Mouse (Mus musculus): ENCODE measurements at regions not wholly inside any gene's neighbourhood (a gene's known extent, or its start where the extent isn't known, plus 50 kb on each side); places are given as distances from the start of the nearest gene placed in this dataset.

DNA sequence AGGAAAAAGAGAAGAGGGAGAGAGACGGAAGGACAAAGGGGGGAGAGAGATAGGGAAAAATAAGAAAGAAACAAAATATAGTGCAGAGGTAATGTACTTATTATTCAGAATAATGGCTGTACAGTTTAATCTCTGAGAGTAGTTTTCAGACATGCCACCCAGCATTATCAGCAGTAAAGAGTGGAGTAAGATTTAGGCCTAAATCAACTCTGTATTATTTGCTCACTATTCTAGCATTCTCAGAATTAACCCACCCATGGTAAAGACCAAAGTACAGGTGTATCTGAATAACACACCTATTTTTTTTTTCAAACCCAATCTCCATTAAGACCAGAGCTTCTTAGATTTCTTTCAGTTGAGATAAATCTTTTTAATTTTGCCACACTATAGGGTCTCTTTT is 177.7 kb upstream of the Gm11114 start:
- no peak for ATAC-seq (replicated peaks; ENCODE audit: low FRiP score, low read depth)
- 91% methylated on average over 1 of the region's 1 CpGs for WGBS

GRCm38 (mm10) chr9:85136715-85137582 is 175.6 kb upstream of the Gm11114 start:
- H3K27ac ChIP-seq = no peak overlapping the region
- H3K4me2 ChIP-seq (ENCODE audit: low read length) = no peak overlapping the region
- WGBS = 52% methylated on average over 6 of the region's 6 CpGs
- H3K9ac ChIP-seq (ENCODE audit: low read depth, low read length) = no peak overlapping the region
- ATAC-seq (replicated peaks; ENCODE audit: low FRiP score, low read depth) (no peak), DNase-seq (ENCODE audit: low spot score) (peak; percentile 15)
- no peaks in the 10 kb centered on the region for H3K9me3 ChIP-seq (replicated peaks; ENCODE audit: low read length)
- no peaks in the 10 kb centered on the region for H3K27me3 ChIP-seq (ENCODE audit: insufficient read depth, low read length)
- TF ChIP-seq CTCF (IDR thresholded peaks at IDR 0.05; ENCODE audit: low read depth) = no peak
- H3K4me3 ChIP-seq (replicated peaks; ENCODE audit: low read depth, low read length) = no peak overlapping the region
- no peaks in the 10 kb centered on the region for H3K36me3 ChIP-seq (ENCODE audit: insufficient read depth, low read length)
- H3K4me1 ChIP-seq (replicated peaks; ENCODE audit: insufficient read depth, low read length) = no peaks in the 10 kb centered on the region

More for the DNA sequence above, 177.7 kb upstream of the Gm11114 start:
- Histone ChIP-seq H3K9me3 (replicated peaks; ENCODE audit: low read length) (no peaks in the 10 kb centered on the region), H3K4me3 (replicated peaks; ENCODE audit: low read depth, low read length) (no peak overlapping the region), H3K4me2 (ENCODE audit: low read length) (no peak overlapping the region), H3K4me1 (replicated peaks; ENCODE audit: insufficient read depth, low read length) (no peaks in the 10 kb centered on the region), H3K27ac (no peak overlapping the region), H3K27me3 (ENCODE audit: insufficient read depth, low read length) (no peaks in the 10 kb centered on the region), H3K36me3 (ENCODE audit: insufficient read depth, low read length) (no peaks in the 10 kb centered on the region), H3K9ac (ENCODE audit: low read depth, low read length) (no peak overlapping the region)
- DNase-seq (ENCODE audit: low spot score) = no peak
- TF ChIP-seq CTCF (IDR thresholded peaks at IDR 0.05; ENCODE audit: low read depth) = no peak

GRCm38 (mm10) chr9:85139891-85140290 is 172.7 kb upstream of the Gm11114 start:
- no peak overlapping the region for H3K4me2 ChIP-seq (ENCODE audit: low read length)
- no peaks in the 10 kb centered on the region for H3K9me3 ChIP-seq (replicated peaks; ENCODE audit: low read length)
- H3K4me3 ChIP-seq (replicated peaks; ENCODE audit: low read depth, low read length) = no peak overlapping the region
- ATAC-seq (replicated peaks; ENCODE audit: low FRiP score, low read depth) = no peak
- TF ChIP-seq CTCF (IDR thresholded peaks at IDR 0.05; ENCODE audit: low read depth) = no peak
- DNase-seq (ENCODE audit: low spot score) = no peak
- no peaks in the 10 kb centered on the region for H3K27me3 ChIP-seq (ENCODE audit: insufficient read depth, low read length)
- H3K27ac ChIP-seq = no peak overlapping the region
- H3K4me1 ChIP-seq (replicated peaks; ENCODE audit: insufficient read depth, low read length) = no peaks in the 10 kb centered on the region
- H3K9ac ChIP-seq (ENCODE audit: low read depth, low read length) = no peak overlapping the region
- H3K36me3 ChIP-seq (ENCODE audit: insufficient read depth, low read length) = no peaks in the 10 kb centered on the region
- WGBS = 77% methylated on average over 4 of the region's 4 CpGs

GRCm38 (mm10) chr9:85144363-85144762 is 168.2 kb upstream of the Gm11114 start:
- H3K4me2 ChIP-seq (ENCODE audit: low read length) = no peak overlapping the region
- 93% methylated on average over 2 of the region's 2 CpGs for WGBS
- no peak overlapping the region for H3K4me3 ChIP-seq (replicated peaks; ENCODE audit: low read depth, low read length)
- H3K36me3 ChIP-seq (ENCODE audit: insufficient read depth, low read length) = no peaks in the 10 kb centered on the region
- ATAC-seq (replicated peaks; ENCODE audit: low FRiP score, low read depth) = no peak
- H3K27ac ChIP-seq = no peak overlapping the region
- H3K4me1 ChIP-seq (replicated peaks; ENCODE audit: insufficient read depth, low read length) = no peaks in the 10 kb centered on the region
- DNase-seq (ENCODE audit: low spot score) = no peak
- no peak overlapping the region for H3K9ac ChIP-seq (ENCODE audit: low read depth, low read length)
- H3K27me3 ChIP-seq (ENCODE audit: insufficient read depth, low read length) = no peaks in the 10 kb centered on the region
- H3K9me3 ChIP-seq (replicated peaks; ENCODE audit: low read length) = no peaks in the 10 kb centered on the region
- TF ChIP-seq CTCF (IDR thresholded peaks at IDR 0.05; ENCODE audit: low read depth) = no peak

DNA sequence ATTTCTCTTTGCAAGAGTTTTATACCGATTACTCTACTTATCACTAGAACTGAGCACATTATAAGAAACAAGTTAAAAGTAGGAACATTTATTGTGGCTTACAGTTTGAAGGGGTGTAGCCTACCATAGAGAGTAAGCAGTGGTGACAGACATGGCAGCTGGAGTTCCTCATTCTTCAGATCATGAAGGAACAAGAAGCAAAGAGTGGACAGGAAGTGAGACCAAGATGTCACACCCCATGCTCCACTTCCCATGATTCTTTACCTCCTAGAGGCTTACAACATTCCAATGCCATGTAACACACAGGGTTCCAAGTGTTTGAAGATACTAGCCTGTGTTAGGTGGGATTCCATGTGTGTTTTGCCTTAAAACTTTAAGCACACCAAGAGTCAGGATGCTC is 146.9 kb upstream of the Gm11114 start:
- Histone ChIP-seq H3K4me1 (replicated peaks; ENCODE audit: insufficient read depth, low read length) (no peaks in the 10 kb centered on the region), H3K4me3 (replicated peaks; ENCODE audit: low read depth, low read length) (no peak overlapping the region), H3K4me2 (ENCODE audit: low read length) (no peak overlapping the region), H3K27ac (no peak overlapping the region), H3K9me3 (replicated peaks; ENCODE audit: low read length) (no peaks in the 10 kb centered on the region), H3K9ac (ENCODE audit: low read depth, low read length) (no peak overlapping the region), H3K27me3 (ENCODE audit: insufficient read depth, low read length) (no peaks in the 10 kb centered on the region), H3K36me3 (ENCODE audit: insufficient read depth, low read length) (no peaks in the 10 kb centered on the region)
- ATAC-seq (replicated peaks; ENCODE audit: low FRiP score, low read depth) (no peak), DNase-seq (ENCODE audit: low spot score) (no peak)
- WGBS = 100% methylated on average over 1 of the region's 1 CpGs
- no peak for TF ChIP-seq CTCF (IDR thresholded peaks at IDR 0.05; ENCODE audit: low read depth)

- no peaks in the 10 kb centered on the region for H3K27me3 ChIP-seq (ENCODE audit: insufficient read depth, low read length)
- ATAC-seq (replicated peaks; ENCODE audit: low FRiP score, low read depth) = no peak
These were observed 145.3 kb upstream of the Gm11114 start for GRCm38 (mm10) chr9:85167243-85167642.

More at GRCm38 (mm10) chr9:85167243-85167642, 145.3 kb upstream of the Gm11114 start:
- H3K9me3 ChIP-seq (replicated peaks; ENCODE audit: low read length) = no peaks in the 10 kb centered on the region
- no peak overlapping the region for H3K4me3 ChIP-seq (replicated peaks; ENCODE audit: low read depth, low read length)
- no peak overlapping the region for H3K4me2 ChIP-seq (ENCODE audit: low read length)
- no peak for DNase-seq (ENCODE audit: low spot score)
- no peaks in the 10 kb centered on the region for H3K4me1 ChIP-seq (replicated peaks; ENCODE audit: insufficient read depth, low read length)
- no peak overlapping the region for H3K27ac ChIP-seq
- H3K9ac ChIP-seq (ENCODE audit: low read depth, low read length) = no peak overlapping the region
- TF ChIP-seq CTCF (IDR thresholded peaks at IDR 0.05; ENCODE audit: low read depth) = no peak
- no peaks in the 10 kb centered on the region for H3K36me3 ChIP-seq (ENCODE audit: insufficient read depth, low read length)

Measured in kidney, postnatal 0 days (tissue).